Mouse (Mus musculus): ENCODE results near the gene Plxnc1.

DNA sequence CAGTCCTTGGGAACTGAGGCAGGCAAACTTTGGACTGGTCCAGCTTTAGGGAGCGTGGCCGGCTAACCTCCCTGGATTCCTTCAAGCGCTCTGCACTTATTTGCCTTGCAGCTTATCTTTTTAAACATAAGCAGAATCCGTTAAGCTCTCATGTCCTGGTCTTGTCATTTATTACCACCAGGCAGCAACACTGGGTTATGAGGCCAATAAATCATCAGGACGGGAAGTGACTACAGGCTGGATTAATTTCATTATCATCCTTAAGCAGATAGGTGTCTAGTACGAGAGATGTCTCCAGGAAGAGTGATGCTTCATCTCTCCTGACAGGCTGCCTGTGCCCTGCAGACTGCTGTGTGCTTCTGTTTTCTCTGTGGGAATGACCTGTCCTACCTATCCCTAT is 136.4 kb downstream of the Plxnc1 start:
- TF ChIP-seq CTCF (IDR thresholded peaks at IDR 0.05; ENCODE audit: low read depth, low read length): no peak
- TF ChIP-seq POLR2A (IDR thresholded peaks at IDR 0.05; ENCODE audit: extremely low read depth, insufficient read depth, low read length): no peak

Data from liver, adult 2 months (tissue).